Mouse (Mus musculus) hindbrain, postnatal 0 days (tissue): Measurements from ENCODE around the gene Imp3. TPM values are rescaled to one million over a fixed set of nuclear protein-coding genes. Genes with fewer than 3 reads are reported as not detected.
A peak's percentile ranks its signal among the peaks of the same experiment; 100 is the strongest.

Experiments used
- ATAC-seq: fragments of 200-750 bp; cut with Nextera tagmentation; 2 replicates; pipeline ENCODE4 v1.8.0; 2017; ENCODE audit warnings: mild to moderate bottlenecking, moderate TSS enrichment, moderate library complexity
- DNase-seq: peaks from one replicate; pipeline ENCODE4 v3.0.0-alpha.2; 2015; ENCODE audit warnings: low spot score
- H3K27ac ChIP-seq: fragments of 300-500 bp; sonication (generic); 2 replicates; pipeline ENCODE4 v1.5.1; 2014; ENCODE audit warnings: mild to moderate bottlenecking
- H3K27me3 ChIP-seq: fragments of 300-500 bp; sonication (generic); 2 replicates; pipeline ENCODE4 v1.6.1; 2014; ENCODE audit warnings: low read length, mixed read lengths; ENCODE audit not compliant: insufficient read depth
- H3K36me3 ChIP-seq: fragments of 300-500 bp; sonication (generic); 2 replicates; pipeline ENCODE4 v1.6.1; 2014; ENCODE audit warnings: low read length, mixed read lengths; ENCODE audit not compliant: insufficient read depth
- H3K4me1 ChIP-seq: fragments of 300-500 bp; sonication (generic); 2 replicates; pipeline ENCODE4 v1.6.1; 2014; ENCODE audit warnings: antibody characterized with exemption, low read length, mixed read lengths; ENCODE audit not compliant: insufficient read depth
- H3K4me2 ChIP-seq: fragments of 300-500 bp; sonication (generic); 2 replicates; pipeline ENCODE4 v1.6.1; 2014; ENCODE audit warnings: low read depth, mild to moderate bottlenecking, low read length, moderate library complexity, mixed read lengths
- H3K4me3 ChIP-seq: fragments of 300-500 bp; sonication (generic); 2 replicates; pipeline ENCODE4 v1.5.1; 2014; ENCODE audit warnings: low read length
- H3K9ac ChIP-seq: fragments of 300-500 bp; sonication (generic); replicated peaks from 2 replicates; pipeline ENCODE4 v1.6.1; 2014; ENCODE audit warnings: mild to moderate bottlenecking, low read length, moderate library complexity, mixed read lengths
- H3K9me3 ChIP-seq: fragments of 300-500 bp; sonication (generic); 2 replicates; pipeline ENCODE4 v1.6.1; 2016; ENCODE audit warnings: low read length, mixed read lengths
- CTCF ChIP-seq: IDR thresholded peaks from 2 replicates; pipeline ENCODE4 v1.5.1; 2016; ENCODE audit warnings: antibody characterized with exemption, control low read depth, low read depth
- WGBS: fragments of 180-500 bp; shearing (Covaris S2); extraction: QIAGEN DNeasy Blood & Tissue Kit; methylation state at CpG from one replicate; pipeline ENCODE4 v1.1.7; 2014; 5-methylcytosine and 5-hydroxymethylcytosine counted together
- polyA plus RNA-seq: library from polyadenylated mRNA; unstranded; fragments of >200 nt; fragmentation: Nextera tagmentation; extraction: Ambion mirVana; gene quantifications from 2 replicates; pipeline ENCODE4 v1.2.1, GENCODE M21; 2015
- total RNA-seq: library from RNA; depleted of rRNA; stranded (reverse); fragments of >200 nt; gene quantifications from 2 replicates; pipeline ENCODE4 v1.2.3, GENCODE M21; 2014

Gene Imp3
- total and polyA plus RNA-seq, 2 experiments from 2014 or later = 77.2 to 178 TPM

GRCm38 (mm10) chr9:56953562-56953961 lies 16.3 kb downstream of the Imp3 start:
- ATAC-seq (no peak), DNase-seq (no peak)
- H3K9ac ChIP-seq = no peak overlapping the region
- no peaks in the 10 kb centered on the region for H3K9me3 ChIP-seq
- WGBS = 100% methylated on average over 1 of the region's 1 CpGs
- peaks cover 9% of the 10 kb centered on the region; the same call in 1 of the 2 replicates for H3K4me1 ChIP-seq
- no peak overlapping the region for H3K4me3 ChIP-seq
- H3K27me3 ChIP-seq = no peaks in the 10 kb centered on the region
- no peaks in the 10 kb centered on the region for H3K36me3 ChIP-seq
- no peak overlapping the region for H3K27ac ChIP-seq
- H3K4me2 ChIP-seq = no peak overlapping the region
- TF ChIP-seq CTCF = no peak; the same call in 1 of the 2 replicates

- Histone ChIP-seq H3K4me2 (no peak overlapping the region), H3K9ac (no peak overlapping the region), H3K27me3 (no peaks in the 10 kb centered on the region), H3K9me3 (no peaks in the 10 kb centered on the region), H3K4me1 (no peaks in the 10 kb centered on the region), H3K4me3 (no peak overlapping the region), H3K27ac (no peak overlapping the region), H3K36me3 (no peaks in the 10 kb centered on the region)
- DNase-seq (no peak), ATAC-seq (no peak)
- no peak for TF ChIP-seq CTCF
- 83% methylated on average over 7 of the region's 7 CpGs for WGBS
Measured at GRCm38 (mm10) chr9:56956966-56957675, 19.8 kb downstream of the Imp3 start.

- Histone ChIP-seq H3K27ac (no peak overlapping the region), H3K9me3 (no peaks in the 10 kb centered on the region), H3K4me3 (no peak overlapping the region), H3K36me3 (peaks cover 4% of the 10 kb centered on the region), H3K27me3 (no peaks in the 10 kb centered on the region), H3K4me2 (no peak overlapping the region), H3K9ac (no peak overlapping the region), H3K4me1 (no peaks in the 10 kb centered on the region)
- no peak for ATAC-seq
- TF ChIP-seq CTCF = no peak
- no peak for DNase-seq
- WGBS = 94% methylated on average over 2 of the region's 2 CpGs
Measured at GRCm38 (mm10) chr9:56958689-56959088, 21.4 kb downstream of the Imp3 start.

- Histone ChIP-seq H3K9ac (no peak overlapping the region), H3K4me2 (no peak overlapping the region), H3K36me3 (peaks cover 6% of the 10 kb centered on the region), H3K4me3 (no peak overlapping the region), H3K27ac (no peak overlapping the region), H3K27me3 (no peaks in the 10 kb centered on the region), H3K4me1 (no peaks in the 10 kb centered on the region), H3K9me3 (no peaks in the 10 kb centered on the region)
- WGBS = 95% methylated on average over 3 of the region's 3 CpGs
- DNase-seq = no peak
- peak; percentile 20; the same call in 1 of the 2 replicates for TF ChIP-seq CTCF
- no peak for ATAC-seq
Measured at GRCm38 (mm10) chr9:56961591-56961990, 24.3 kb downstream of the Imp3 start.

- no peak for TF ChIP-seq CTCF
- H3K4me3 ChIP-seq = no peak overlapping the region
- no peak overlapping the region for H3K9ac ChIP-seq
- no peak for DNase-seq
- no peaks in the 10 kb centered on the region for H3K9me3 ChIP-seq
- H3K27ac ChIP-seq = no peak overlapping the region
- H3K36me3 ChIP-seq = no peaks in the 10 kb centered on the region; the same call in 1 of the 2 replicates
- no peak overlapping the region for H3K4me2 ChIP-seq
- ATAC-seq = no peak
- H3K4me1 ChIP-seq = no peaks in the 10 kb centered on the region
- no peaks in the 10 kb centered on the region for H3K27me3 ChIP-seq
- WGBS = 83% methylated on average over 2 of the region's 2 CpGs
Measured at GRCm38 (mm10) chr9:56970158-56970557, 32.9 kb downstream of the Imp3 start.

GRCm38 (mm10) chr9:56973960-56974524 lies 36.8 kb downstream of the Imp3 start:
- H3K36me3 ChIP-seq = peaks cover 3% of the 10 kb centered on the region; the same call in 1 of the 2 replicates
- WGBS = 93% methylated on average over 7 of the region's 8 CpGs
- ATAC-seq = no peak

GRCm38 (mm10) chr9:56975199-56975598 lies 37.9 kb downstream of the Imp3 start:
- 91% methylated on average over 3 of the region's 3 CpGs for WGBS
- peaks cover 6% of the 10 kb centered on the region; the same call in 1 of the 2 replicates for H3K36me3 ChIP-seq

More at GRCm38 (mm10) chr9:56973960-56974524, 36.8 kb downstream of the Imp3 start:
- Histone ChIP-seq H3K4me3 (no peak overlapping the region), H3K9me3 (no peaks in the 10 kb centered on the region), H3K27ac (no peak overlapping the region), H3K4me2 (no peak overlapping the region), H3K9ac (no peak overlapping the region), H3K27me3 (no peaks in the 10 kb centered on the region), H3K4me1 (no peaks in the 10 kb centered on the region)
- DNase-seq = no peak
- TF ChIP-seq CTCF = no peak

More at GRCm38 (mm10) chr9:56975199-56975598, 37.9 kb downstream of the Imp3 start:
- Histone ChIP-seq H3K4me2 (no peak overlapping the region), H3K9ac (no peak overlapping the region), H3K4me1 (no peaks in the 10 kb centered on the region), H3K4me3 (no peak overlapping the region), H3K27ac (no peak overlapping the region), H3K27me3 (no peaks in the 10 kb centered on the region), H3K9me3 (no peaks in the 10 kb centered on the region)
- DNase-seq (no peak), ATAC-seq (no peak)
- no peak for TF ChIP-seq CTCF
